Mouse (Mus musculus): Measurements from ENCODE around the gene Casq1.

DNA sequence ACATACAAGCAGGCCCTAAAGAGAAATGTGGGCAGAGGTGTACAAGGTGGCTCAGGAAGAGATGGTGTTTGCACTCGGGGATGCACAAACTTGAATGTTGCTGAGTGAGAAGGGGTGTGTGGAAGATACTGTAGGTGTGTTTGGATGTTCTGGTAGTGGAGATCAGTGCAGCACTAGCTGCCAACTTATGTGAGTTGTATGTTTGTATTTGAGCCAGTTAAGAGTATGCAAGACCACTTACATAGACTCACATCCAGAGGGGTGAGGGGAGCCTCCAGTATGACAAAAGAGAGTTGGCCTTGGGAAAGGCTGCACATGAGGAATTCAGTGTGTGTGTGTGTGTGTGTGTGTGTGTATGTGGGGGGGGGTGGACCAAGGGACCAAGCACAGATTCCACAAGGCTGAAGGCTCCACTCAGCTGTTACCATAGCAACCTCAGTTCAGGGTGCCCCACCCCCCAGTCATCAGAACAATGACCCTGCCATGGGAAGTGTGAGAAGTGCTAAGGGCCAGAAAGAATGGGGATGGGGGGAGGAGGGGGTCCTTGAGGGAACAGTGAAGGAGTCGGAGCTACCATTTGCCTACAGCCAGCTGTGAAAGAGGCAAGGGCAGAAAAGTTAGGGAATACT, 16.7 kb downstream of the Casq1 start:
- TF ChIP-seq CTCF (conservative IDR thresholded peaks at IDR 0.05; ENCODE audit: low read length), result no peak
- no peak for TF ChIP-seq POU5F1 (IDR thresholded peaks at IDR 0.05; ENCODE audit: borderline replicate concordance, low read length)

All from E14TG2a.4 (cell line).